Mouse (Mus musculus) T-helper 1 cell (primary cell): ENCODE measurements around the gene Leng8.

Experiments used
- in situ Hi-C: fragments of 300-600 bp; cut with MboI, MseI; formaldehyde crosslinking; loops from one replicate; pipeline ENCODE4 v1.15.1; 2025; ENCODE audit warnings: high pct_unique_total_duplicates

The Leng8 gene

GRCm38 (mm10) chr7:4136771-4137531 is at the start of gene Leng8:
TSS of gene Leng8 (plus strand) at chr7:4137039.
- in situ Hi-C loops, result no loop called here

GRCm38 (mm10) chr7:4087238-4087895 is 49.5 kb upstream of the Leng8 start:
- in situ Hi-C loops, result no loop called here

GRCm38 (mm10) chr7:4087896-4088480 is 48.9 kb upstream of the Leng8 start:
- in situ Hi-C loops, result no loop called here

- in situ Hi-C loops, result no loop called here
These were observed 48.2 kb upstream of the Leng8 start for GRCm38 (mm10) chr7:4088679-4089078.

GRCm38 (mm10) chr7:4091170-4091569 is 45.7 kb upstream of the Leng8 start:
- in situ Hi-C loops, result no loop called here

GRCm38 (mm10) chr7:4098301-4098700 is 38.5 kb upstream of the Leng8 start:
- in situ Hi-C loops, result loop anchor here (5.0 kb wide), 1 partner anchor 71 kb away; no protein-coding TSS in a partner anchor

- in situ Hi-C loops, result loop anchor here (5.0 kb wide), 1 partner anchor 72 kb away; no protein-coding TSS in a partner anchor
These were observed 38.0 kb upstream of the Leng8 start for GRCm38 (mm10) chr7:4098832-4099231.

GRCm38 (mm10) chr7:4101144-4101543 is 35.7 kb upstream of the Leng8 start:
- in situ Hi-C loops, result no loop called here

GRCm38 (mm10) chr7:4103411-4103810 is 33.4 kb upstream of the Leng8 start:
- in situ Hi-C loops, result no loop called here

- in situ Hi-C loops, result no loop called here
These were observed 25.1 kb upstream of the Leng8 start for GRCm38 (mm10) chr7:4111766-4112165.

GRCm38 (mm10) chr7:4117050-4117814 is 19.6 kb upstream of the Leng8 start:
- in situ Hi-C loops, result no loop called here

GRCm38 (mm10) chr7:4119344-4119902 is 17.4 kb upstream of the Leng8 start, which contains the start of gene Ttyh1:
TSS of gene Ttyh1 (plus strand) at chr7:4119408.
- in situ Hi-C loops, result no loop called here

- in situ Hi-C loops, result no loop called here
These were observed 16.6 kb upstream of the Leng8 start for GRCm38 (mm10) chr7:4119976-4120921.

- in situ Hi-C loops, result no loop called here
These were observed 14.6 kb upstream of the Leng8 start for GRCm38 (mm10) chr7:4122076-4122768.

- in situ Hi-C loops, result no loop called here
These were observed 14.1 kb upstream of the Leng8 start for GRCm38 (mm10) chr7:4122783-4123182.

GRCm38 (mm10) chr7:4123732-4124131 is 13.1 kb upstream of the Leng8 start:
- in situ Hi-C loops, result no loop called here

- in situ Hi-C loops, result no loop called here
These were observed 12.5 kb upstream of the Leng8 start for GRCm38 (mm10) chr7:4124315-4124759.

GRCm38 (mm10) chr7:4124856-4125255 is 12.0 kb upstream of the Leng8 start:
- in situ Hi-C loops, result loop anchor here (5.0 kb wide), 1 partner anchor 312 kb away; no protein-coding TSS in a partner anchor

GRCm38 (mm10) chr7:4125306-4125705 is 11.5 kb upstream of the Leng8 start:
- in situ Hi-C loops, result loop anchor here (5.0 kb wide), 1 partner anchor 312 kb away; no protein-coding TSS in a partner anchor
